Mouse (Mus musculus) ZHBTc4 (cell line): ENCODE results near the gene Mog.
A peak's percentile ranks its signal among the peaks of the same experiment; 100 is the strongest.

Source experiments
- DNase-seq: peaks from one replicate; pipeline ENCODE4 v3.0.0-alpha.2; 2011; ENCODE audit warnings: low read depth, low spot score

Gene Mog

GRCm38 (mm10) chr17:37022628-37023576 is at the start of gene Mog:
Gene Mog (minus strand): TSS chr17:37023398.
- peak; percentile 49 for DNase-seq

- peak; percentile 63 for DNase-seq
Measured at GRCm38 (mm10) chr17:37072730-37073276, 49.6 kb upstream of the Mog start.

- DNase-seq = no peak
Measured at GRCm38 (mm10) chr17:37072080-37072729, 49.0 kb upstream of the Mog start.

GRCm38 (mm10) chr17:37070121-37070520 is 46.9 kb upstream of the Mog start:
- no peak for DNase-seq

GRCm38 (mm10) chr17:37067861-37068260 is 44.7 kb upstream of the Mog start:
- no peak for DNase-seq

GRCm38 (mm10) chr17:37065993-37066392 is 42.8 kb upstream of the Mog start:
- DNase-seq = no peak

GRCm38 (mm10) chr17:37063686-37064495 is 40.7 kb upstream of the Mog start:
- peak; percentile 67 for DNase-seq

- DNase-seq = no peak
Measured at GRCm38 (mm10) chr17:37063063-37063462, 39.9 kb upstream of the Mog start.

- no peak for DNase-seq
Measured at GRCm38 (mm10) chr17:37062101-37062641, 39.0 kb upstream of the Mog start.

GRCm38 (mm10) chr17:37061435-37061834 is 38.2 kb upstream of the Mog start:
- DNase-seq = no peak

GRCm38 (mm10) chr17:37056957-37057356 is 33.8 kb upstream of the Mog start:
- DNase-seq = no peak

- no peak for DNase-seq
Measured at GRCm38 (mm10) chr17:37051745-37052144, 28.5 kb upstream of the Mog start.

GRCm38 (mm10) chr17:37050876-37051275 is 27.7 kb upstream of the Mog start:
- no peak for DNase-seq

GRCm38 (mm10) chr17:37050399-37050798 is 27.2 kb upstream of the Mog start:
- DNase-seq = peak; percentile 89

- peak; percentile 83 for DNase-seq
Measured at GRCm38 (mm10) chr17:37049570-37050310, 26.5 kb upstream of the Mog start.

- DNase-seq = no peak
Measured at GRCm38 (mm10) chr17:37048383-37048782, 25.2 kb upstream of the Mog start.

GRCm38 (mm10) chr17:37047981-37048380 is 24.8 kb upstream of the Mog start:
- no peak for DNase-seq

- peak; percentile 42 for DNase-seq
Measured at GRCm38 (mm10) chr17:37047332-37047976, 24.3 kb upstream of the Mog start.

- peak; percentile 85 for DNase-seq
Measured at GRCm38 (mm10) chr17:37046312-37047112, 23.3 kb upstream of the Mog start.
